In genomic region chr12:80216258-80216881, GRCm38 (mm10) we compare ENCODE assay signal across 10 mouse cellular contexts. TPM values are rescaled to one million over a fixed set of nuclear protein-coding genes. Genes with fewer than 3 reads are reported as not detected.
DNase-seq lines count a peak whose midpoint lies in the region; TF ChIP-seq lines count a peak whose summit lies in the region.
"Had no signal": no experiment of that assay in that cellular context is flagged by ENCODE, and none has a peak within 500 bp of the region (broad histone marks: within the 10 kb centered on the region; RNA-seq: fewer than 3 reads in every experiment).

No protein-coding gene starts in this region.

- H3K4me1 ChIP-seq in embryonic fibroblast, embryonic 13.5 days (ENCODE audit: control insufficient read depth, insufficient read depth, low read length): peaks cover 57% of the 10 kb centered on the region

- peak overlapping the region; percentile 53 for H3K27ac ChIP-seq in embryonic fibroblast, embryonic 13.5 days (ENCODE audit: insufficient read depth, low read length)

- no peak overlapping the region for H3K4me3 ChIP-seq in embryonic fibroblast, embryonic 13.5 days (ENCODE audit: insufficient read depth, low read length)
- H3K4me3 ChIP-seq: erythroblast, embryonic 14.5 days had no signal

- no peak for TF ChIP-seq POLR2A in embryonic fibroblast, embryonic 13.5 days (IDR thresholded peaks at IDR 0.05; ENCODE audit: low read depth, low read length)

- DNase-seq in embryo, embryonic 9.5 days (ENCODE audit: extremely low spot score): peak; percentile 20
- DNase-seq in embryo, embryonic 11 days: no peak
- peak; percentile 57 for DNase-seq in kidney, adult 18-20 months
- peak; percentile 46 for DNase-seq in lung, postnatal 10 days
- DNase-seq in spleen, adult 12 weeks (ENCODE audit: low spot score): no peak
- no peak for DNase-seq in cerebellum, postnatal 36 days
- DNase-seq in right cerebral cortex, postnatal 10 days (ENCODE audit: low spot score in 2 of 2): no peak
- DNase-seq: thymus, postnatal 14 days had no signal

- TF ChIP-seq CTCF in embryonic fibroblast, embryonic 13.5 days (IDR thresholded peaks at IDR 0.05; ENCODE audit: borderline replicate concordance, insufficient read depth, low read length): no peak

RNA-seq across cellular contexts. Expression of gene Actn1, which starts 43.8 kb away (rescaled TPM):
- polyA plus RNA-seq in embryonic fibroblast, embryonic 13.5 days (2011; ENCODE audit: insufficient read length, low read depth, missing spikeins): 488 and 794 TPM in 2 replicates

Comparison
In these comparisons a context has a peak if more than half of its experiments do, and no peak if none do; other contexts are left out.
1. DNase-seq: peak in embryo, embryonic 9.5 days (single experiment), kidney, adult 18-20 months (single experiment) and lung, postnatal 10 days (single experiment); none in embryo, embryonic 11 days (single experiment), spleen, adult 12 weeks (single experiment), cerebellum, postnatal 36 days (0 of 2) and right cerebral cortex, postnatal 10 days (0 of 2).